Mouse (Mus musculus) stomach, postnatal 0 days (tissue): Measurements from ENCODE around the gene Evl. TPM values are rescaled to one million over a fixed set of nuclear protein-coding genes. Genes with fewer than 3 reads are reported as not detected.
A peak's percentile ranks its signal among the peaks of the same experiment; 100 is the strongest.

ENCODE experiments used
- ATAC-seq: fragments of 200-750 bp; cut with Nextera tagmentation; 2 replicates; pipeline ENCODE4 v1.8.0; 2017; ENCODE audit not compliant: low FRiP score, low TSS enrichment
- DNase-seq: peaks from one replicate; pipeline ENCODE4 v3.0.0-alpha.2; 2016; ENCODE audit warnings: low spot score
- H3K27ac ChIP-seq: fragments of 300-500 bp; sonication (generic); replicated peaks from 2 replicates; pipeline ENCODE4 v1.5.1; 2014; ENCODE audit warnings: mild to moderate bottlenecking, control low read depth
- H3K27me3 ChIP-seq: fragments of 300-500 bp; sonication (generic); 2 replicates; pipeline ENCODE4 v1.6.1; 2014; ENCODE audit warnings: low read length; ENCODE audit not compliant: control insufficient read depth, insufficient read depth
- H3K36me3 ChIP-seq: fragments of 300-500 bp; sonication (generic); 2 replicates; pipeline ENCODE4 v1.6.1; 2014; ENCODE audit warnings: low read length, mixed read lengths; ENCODE audit not compliant: control insufficient read depth, insufficient read depth
- H3K4me1 ChIP-seq: fragments of 300-500 bp; sonication (generic); replicated peaks from 2 replicates; pipeline ENCODE4 v1.6.1; 2014; ENCODE audit warnings: antibody characterized with exemption; ENCODE audit not compliant: control insufficient read depth, insufficient read depth
- H3K4me2 ChIP-seq: fragments of 300-500 bp; sonication (generic); replicated peaks from 2 replicates; pipeline ENCODE4 v1.6.1; 2014; ENCODE audit warnings: low read depth, mild to moderate bottlenecking, control low read depth, moderate library complexity
- H3K4me3 ChIP-seq: fragments of 300-500 bp; sonication (generic); 2 replicates; pipeline ENCODE4 v1.5.1; 2014; ENCODE audit warnings: low read depth, low read length, control low read depth
- H3K9ac ChIP-seq: fragments of 300-500 bp; sonication (generic); 2 replicates; pipeline ENCODE4 v1.6.1; 2014; ENCODE audit warnings: mild to moderate bottlenecking, low read length, control low read depth, mixed read lengths
- H3K9me3 ChIP-seq: fragments of 300-500 bp; sonication (generic); 2 replicates; pipeline ENCODE4 v1.6.1; 2016; ENCODE audit warnings: low read length; ENCODE audit not compliant: control insufficient read depth
- CTCF ChIP-seq: IDR thresholded peaks from 2 replicates; pipeline ENCODE4 v1.5.1; 2016; ENCODE audit warnings: antibody characterized with exemption, low read depth, mild to moderate bottlenecking, moderate library complexity
- EP300 ChIP-seq: optimal IDR thresholded peaks from 2 replicates; pipeline ENCODE3; 2016; ENCODE audit warnings: antibody characterized with exemption
- WGBS: fragments of 180-500 bp; shearing (Covaris S2); extraction: QIAGEN DNeasy Blood & Tissue Kit; methylation state at CpG from one replicate; pipeline ENCODE4 v1.1.7; 2014; 5-methylcytosine and 5-hydroxymethylcytosine counted together
- polyA plus RNA-seq: library from polyadenylated mRNA; unstranded; fragments of >200 nt; fragmentation: Nextera tagmentation; extraction: Ambion mirVana; gene quantifications from 2 replicates; pipeline ENCODE4 v1.2.1, GENCODE M21; 2015

The Evl gene
- polyA plus RNA-seq, 1 experiment from 2014 or later = 27.8 TPM

DNA sequence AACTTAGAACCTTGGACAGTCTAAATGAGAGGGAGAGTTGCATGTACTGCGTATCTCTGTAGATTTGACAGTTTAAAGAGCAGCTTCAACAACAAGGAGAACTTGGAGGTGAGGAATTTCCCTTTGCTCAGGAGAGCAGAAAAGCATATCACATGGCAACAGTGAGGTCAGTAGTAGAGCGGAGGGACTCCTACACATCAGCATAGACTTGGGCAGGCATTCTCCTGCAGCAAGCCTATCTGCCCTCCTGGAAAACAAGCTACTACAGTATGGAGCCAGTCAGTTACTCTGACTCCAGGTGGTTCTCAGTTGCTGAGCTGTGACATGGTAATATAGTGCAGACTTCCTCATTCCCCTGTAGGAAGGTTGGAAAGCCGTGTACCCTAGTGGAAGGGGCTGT is 87.5 kb downstream of the Evl start:
- H3K4me2 ChIP-seq = no peak overlapping the region
- no peak overlapping the region for H3K4me3 ChIP-seq
- no peak for ATAC-seq
- no peaks in the 10 kb centered on the region for H3K36me3 ChIP-seq
- no peak for DNase-seq
- H3K27me3 ChIP-seq = no peaks in the 10 kb centered on the region
- 75% methylated on average over 3 of the region's 3 CpGs for WGBS
- H3K4me1 ChIP-seq = no peaks in the 10 kb centered on the region
- no peak overlapping the region for H3K27ac ChIP-seq
- no peak for TF ChIP-seq EP300
- TF ChIP-seq CTCF = no peak
- H3K9me3 ChIP-seq = no peaks in the 10 kb centered on the region
- H3K9ac ChIP-seq = no peak overlapping the region

DNA sequence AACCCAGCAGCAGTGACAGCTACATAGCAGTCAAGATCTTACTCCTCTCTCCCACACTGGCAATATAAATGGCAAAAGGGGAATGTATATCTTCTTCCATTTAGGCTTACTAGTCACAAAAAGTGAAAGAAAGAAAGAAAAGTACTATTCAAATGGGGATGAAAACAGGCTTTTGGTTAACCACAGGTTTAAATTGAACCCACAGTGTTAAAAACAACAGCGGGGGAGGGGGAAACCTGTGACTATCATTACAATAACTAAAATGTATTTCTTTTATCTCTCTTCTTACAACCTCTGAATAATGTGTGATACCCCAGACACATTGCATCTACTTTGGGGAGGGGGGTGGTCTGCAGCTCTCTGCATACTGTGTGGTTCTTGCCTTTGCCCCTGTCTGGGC is 91.7 kb downstream of the Evl start:
- no peaks in the 10 kb centered on the region for H3K9me3 ChIP-seq
- H3K27ac ChIP-seq = no peak overlapping the region
- no peak overlapping the region for H3K9ac ChIP-seq
- H3K27me3 ChIP-seq = no peaks in the 10 kb centered on the region
- no peak overlapping the region for H3K4me2 ChIP-seq
- no peaks in the 10 kb centered on the region for H3K4me1 ChIP-seq
- H3K4me3 ChIP-seq = no peak overlapping the region
- no peak for DNase-seq
- peaks cover 7% of the 10 kb centered on the region for H3K36me3 ChIP-seq
- no peak for ATAC-seq
- TF ChIP-seq CTCF = no peak
- no peak for TF ChIP-seq EP300
- 88% methylated on average over 1 of the region's 1 CpGs for WGBS

DNA sequence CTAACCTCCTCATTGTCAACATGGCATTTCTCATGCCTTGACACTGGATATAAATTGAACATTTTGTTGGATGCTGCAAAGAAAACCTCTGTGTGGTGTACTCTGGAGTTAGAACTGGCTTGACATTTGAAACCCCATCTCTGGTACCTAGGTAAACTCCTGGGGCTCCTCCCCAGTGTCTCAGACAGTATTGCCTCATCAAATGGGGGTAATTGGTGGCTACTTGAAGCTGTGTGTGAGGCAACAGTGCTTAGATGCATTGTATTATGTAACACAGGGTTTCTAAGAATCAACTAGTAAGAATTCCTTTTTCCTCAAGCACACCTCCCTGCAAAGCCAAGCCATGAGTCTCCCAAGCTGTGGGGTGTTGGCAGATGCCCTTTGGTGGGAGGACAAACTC is 93.3 kb downstream of the Evl start:
- H3K36me3 ChIP-seq = peaks cover 7% of the 10 kb centered on the region
- TF ChIP-seq CTCF (no peak), EP300 (no peak)
- no peaks in the 10 kb centered on the region for H3K27me3 ChIP-seq
- H3K4me2 ChIP-seq = no peak overlapping the region
- no peak overlapping the region for H3K4me3 ChIP-seq
- no peak overlapping the region for H3K9ac ChIP-seq
- DNase-seq (no peak), ATAC-seq (no peak)
- H3K4me1 ChIP-seq = no peaks in the 10 kb centered on the region
- H3K27ac ChIP-seq = no peak overlapping the region
- no peaks in the 10 kb centered on the region for H3K9me3 ChIP-seq

GRCm38 (mm10) chr12:108651053-108651660 is 96.6 kb downstream of the Evl start:
- Histone ChIP-seq H3K9me3 (no peaks in the 10 kb centered on the region), H3K27me3 (no peaks in the 10 kb centered on the region), H3K9ac (no peak overlapping the region), H3K27ac (no peak overlapping the region), H3K4me3 (no peak overlapping the region), H3K4me2 (no peak overlapping the region), H3K36me3 (peaks cover 16% of the 10 kb centered on the region), H3K4me1 (no peaks in the 10 kb centered on the region)
- no peak for ATAC-seq
- WGBS = 49% methylated on average over 7 of the region's 7 CpGs
- no peak for DNase-seq
- TF ChIP-seq EP300 = no peak
- 0 out of 2 replicates have a peak, but pooled peaks have one; percentile 8 for TF ChIP-seq CTCF

DNA sequence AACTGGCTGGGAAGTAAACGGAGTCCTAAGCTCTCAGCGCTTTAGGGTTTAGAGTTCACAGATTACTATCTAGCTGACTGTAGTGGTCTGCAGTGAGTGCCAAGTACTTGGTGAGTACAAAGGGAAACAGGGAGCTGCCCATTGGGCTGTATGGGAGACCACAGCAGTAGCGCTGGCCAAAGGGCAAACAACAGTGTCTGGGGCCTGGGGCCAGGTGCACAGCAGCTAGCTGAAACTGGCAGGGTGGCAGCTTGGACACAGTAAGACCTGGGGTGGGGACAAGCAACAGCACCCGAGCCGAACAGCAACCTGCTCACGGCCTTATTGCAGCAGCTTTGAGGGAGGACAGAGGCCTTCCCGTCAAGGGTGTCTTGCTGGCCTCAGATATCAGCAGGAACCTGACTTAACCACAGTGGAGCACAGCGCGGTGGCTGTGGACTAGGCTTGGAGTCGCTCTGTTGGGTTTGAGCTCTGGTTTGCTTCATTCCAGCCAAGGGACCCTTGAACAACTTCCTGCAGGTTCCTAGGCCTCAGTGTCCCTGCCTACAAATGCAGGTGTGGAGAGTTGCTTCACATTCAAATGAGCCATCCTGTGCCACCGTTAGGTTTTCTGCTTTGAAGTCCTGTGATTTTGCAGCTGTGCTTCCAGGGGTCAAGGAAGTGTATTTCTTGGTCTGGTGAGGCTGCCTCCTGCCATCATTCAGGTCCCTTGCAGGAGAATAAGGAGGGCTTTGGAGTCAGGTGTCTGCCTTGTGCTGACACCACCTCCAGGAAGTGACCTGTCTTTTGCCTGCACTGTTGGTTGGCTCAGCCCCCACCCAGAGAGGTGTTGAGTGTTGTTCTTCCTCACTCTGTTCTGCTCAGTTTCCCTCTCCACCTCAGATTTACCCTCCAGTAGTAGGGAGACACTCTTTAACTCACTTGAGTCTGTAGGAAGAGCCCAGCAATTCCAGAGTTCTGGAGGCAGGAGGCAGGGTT is 99.1 kb downstream of the Evl start:
- ATAC-seq = no peak; the same call in 1 of the 2 replicates
- Histone ChIP-seq H3K36me3 (peaks cover 17% of the 10 kb centered on the region), H3K4me1 (no peaks in the 10 kb centered on the region), H3K4me3 (no peak overlapping the region), H3K9me3 (no peaks in the 10 kb centered on the region), H3K27me3 (no peaks in the 10 kb centered on the region), H3K27ac (no peak overlapping the region), H3K9ac (no peak overlapping the region), H3K4me2 (no peak overlapping the region)
- no peak for TF ChIP-seq EP300
- TF ChIP-seq CTCF = no peak
- 75% methylated on average over 11 of the region's 11 CpGs for WGBS
- DNase-seq = no peak

GRCm38 (mm10) chr12:108657350-108657749 is 102.8 kb downstream of the Evl start:
- Histone ChIP-seq H3K4me1 (no peaks in the 10 kb centered on the region), H3K27me3 (no peaks in the 10 kb centered on the region), H3K4me3 (no peak overlapping the region), H3K9ac (no peak overlapping the region), H3K36me3 (peaks cover 14% of the 10 kb centered on the region; the same call in 1 of the 2 replicates), H3K27ac (no peak overlapping the region), H3K4me2 (no peak overlapping the region), H3K9me3 (no peaks in the 10 kb centered on the region)
- peak; percentile 74 for DNase-seq
- WGBS = 64% methylated on average over 1 of the region's 1 CpGs
- TF ChIP-seq CTCF = peak; percentile 79
- no peak for TF ChIP-seq EP300
- peak; percentile 72 for ATAC-seq
